Mouse (Mus musculus): ENCODE measurements around the gene Kif1a. TPM values are rescaled to one million over a fixed set of nuclear protein-coding genes. Genes with fewer than 3 reads are reported as not detected.
"Not testable (repeated sequence)": the region's sequence is repeated elsewhere in the genome, so short reads cannot be mapped to it uniquely, and the experiment has no call there.

Gene Kif1a
- total RNA-seq, 1 experiment from 2014 or later: not detected

- ATAC-seq (replicated peaks; ENCODE audit: insufficient number of reproducible peaks, low FRiP score, low TSS enrichment, poor library complexity, severe bottlenecking): no peak
Observed at GRCm38 (mm10) chr1:92982931-92983605, 118.7 kb downstream of the Kif1a start.

GRCm38 (mm10) chr1:92981056-92981845, 120.5 kb downstream of the Kif1a start:
- ATAC-seq (replicated peaks; ENCODE audit: insufficient number of reproducible peaks, low FRiP score, low TSS enrichment, poor library complexity, severe bottlenecking): no peak

GRCm38 (mm10) chr1:92979073-92979602, 122.6 kb downstream of the Kif1a start:
- no peak for ATAC-seq (replicated peaks; ENCODE audit: insufficient number of reproducible peaks, low FRiP score, low TSS enrichment, poor library complexity, severe bottlenecking)

GRCm38 (mm10) chr1:92978645-92979044, 123.1 kb downstream of the Kif1a start:
- peak; percentile 41; the same call in 1 of the 2 replicates for ATAC-seq (replicated peaks; ENCODE audit: insufficient number of reproducible peaks, low FRiP score, low TSS enrichment, poor library complexity, severe bottlenecking)

- no peak for ATAC-seq (replicated peaks; ENCODE audit: insufficient number of reproducible peaks, low FRiP score, low TSS enrichment, poor library complexity, severe bottlenecking)
Observed at GRCm38 (mm10) chr1:92976141-92976566, 125.6 kb downstream of the Kif1a start.

- ATAC-seq (replicated peaks; ENCODE audit: insufficient number of reproducible peaks, low FRiP score, low TSS enrichment, poor library complexity, severe bottlenecking): peak; percentile 82
Observed at GRCm38 (mm10) chr1:92972854-92973253, 128.9 kb downstream of the Kif1a start.

GRCm38 (mm10) chr1:92971879-92972795, 129.6 kb downstream of the Kif1a start:
- peak; percentile 79 for ATAC-seq (replicated peaks; ENCODE audit: insufficient number of reproducible peaks, low FRiP score, low TSS enrichment, poor library complexity, severe bottlenecking)

GRCm38 (mm10) chr1:92970791-92971190, 131.0 kb downstream of the Kif1a start:
- not testable (repeated sequence) for ATAC-seq (replicated peaks; ENCODE audit: insufficient number of reproducible peaks, low FRiP score, low TSS enrichment, poor library complexity, severe bottlenecking)

Other genes with a start within 250 kb of the Kif1a start
- 0.49 TPM in 1 of 3 replicates, not detected in the others for gene Ankmy1, start 199.0 kb downstream of the Kif1a start, total RNA-seq (2017)
- gene Dusp28, start 195.0 kb downstream of the Kif1a start, total RNA-seq (2017): 2.0 to 2.8 TPM in 2 of 3 replicates, not detected in the other
- gene Rnpepl1, start 191.2 kb downstream of the Kif1a start, total RNA-seq (2017): 17.1 to 31.1 TPM (median 26.0 TPM) in 3 replicates
- 4.0 to 10.1 TPM (median 7.1 TPM) in 3 replicates for gene Capn10, start 167.6 kb downstream of the Kif1a start, total RNA-seq (2017)
- gene Gpr35, start 151.1 kb downstream of the Kif1a start, total RNA-seq (2017): 56.2 to 58.9 TPM (median 58.5 TPM) in 3 replicates
- not detected in 3 replicates for gene Aqp12, start 95.6 kb downstream of the Kif1a start, total RNA-seq (2017)
- not detected in 3 replicates for gene Agxt, start 33.3 kb upstream of the Kif1a start, total RNA-seq (2017)
- not detected in 3 replicates for gene 2310007B03Rik, start 59.0 kb upstream of the Kif1a start, total RNA-seq (2017)
- not detected in 3 replicates for gene Crocc2, start 66.8 kb upstream of the Kif1a start, total RNA-seq (2017)
- 0.19 to 1.5 TPM (median 0.19 TPM) in 3 replicates for gene Sned1, start 133.9 kb upstream of the Kif1a start, total RNA-seq (2017)
- gene Mterf4, start 204.0 kb upstream of the Kif1a start, total RNA-seq (2017): 15.1 to 25.4 TPM (median 18.8 TPM) in 3 replicates
- 21.3 to 35.6 TPM (median 28.6 TPM) in 3 replicates for gene Ppp1r7, start 240.9 kb upstream of the Kif1a start, total RNA-seq (2017)
- gene Pask, start 241.5 kb upstream of the Kif1a start, total RNA-seq (2017): 0.85 to 1.6 TPM in 2 of 3 replicates, not detected in the other